Mouse (Mus musculus) myocyte (in vitro differentiated cells): ENCODE results near the gene Bcar3. TPM values are rescaled to one million over a fixed set of nuclear protein-coding genes. Genes with fewer than 3 reads are reported as not detected.

ENCODE experiments used
- H3K27me3 ChIP-seq: one replicate; pipeline ENCODE4 v1.6.1; 2011; ENCODE audit not compliant: control insufficient read depth, insufficient read depth, insufficient read length
- H3K36me3 ChIP-seq: one replicate; pipeline ENCODE4 v1.6.1; 2011; ENCODE audit not compliant: control insufficient read depth, insufficient read depth
- H3K4me2 ChIP-seq: one replicate; pipeline ENCODE4 v1.6.1; 2011; ENCODE audit warnings: low read depth, control low read depth
- H3K4me3 ChIP-seq: one replicate; pipeline ENCODE4 v1.5.1; 2011; ENCODE audit warnings: mild to moderate bottlenecking, control low read depth, moderate library complexity
- H3K79me2 ChIP-seq: one replicate; pipeline ENCODE4 v1.6.1; 2011; ENCODE audit not compliant: control insufficient read depth, insufficient read depth
- H3ac ChIP-seq: one replicate; pipeline ENCODE4 v1.6.1; 2011; ENCODE audit not compliant: control insufficient read depth, insufficient read length
- CEBPB ChIP-seq: IDR thresholded peaks from 2 replicates; pipeline ENCODE4 v1.6.1; 2011; ENCODE audit warnings: mild to moderate bottlenecking, moderate library complexity; ENCODE audit not compliant: poor library complexity, insufficient read depth, severe bottlenecking
- E2F4 ChIP-seq: IDR thresholded peaks from one replicate; pipeline ENCODE4 v1.6.1; 2011; ENCODE audit warnings: mild to moderate bottlenecking, control low read depth, moderate library complexity; ENCODE audit not compliant: insufficient read depth
- MAX ChIP-seq: IDR thresholded peaks from one replicate; pipeline ENCODE4 v1.6.1; 2011; ENCODE audit warnings: low read depth, mild to moderate bottlenecking, control low read depth
- MYOG ChIP-seq, 3 experiments: IDR thresholded peaks; one replicate each; pipeline ENCODE4 v1.6.1; 2011; ENCODE audit warnings: control low read depth in 2 of 3, low read depth in 2 of 3, mild to moderate bottlenecking in 2 of 3; ENCODE audit not compliant: insufficient read length in 2 of 3, control insufficient read depth in 1 of 3, insufficient read depth in 1 of 3
- POLR2A ChIP-seq: IDR thresholded peaks from one replicate; pipeline ENCODE4 v1.6.1; 2011; ENCODE audit warnings: low read depth, mild to moderate bottlenecking, control low read depth, moderate library complexity; ENCODE audit not compliant: insufficient read length
- POLR2AphosphoS2 ChIP-seq: IDR thresholded peaks from one replicate; pipeline ENCODE4 v1.6.1; 2011; ENCODE audit warnings: low read depth, control low read depth; ENCODE audit not compliant: insufficient read length
- REST ChIP-seq: IDR thresholded peaks from one replicate; pipeline ENCODE4 v1.6.1; 2011; ENCODE audit warnings: mild to moderate bottlenecking, control low read depth, moderate library complexity; ENCODE audit not compliant: insufficient read depth, insufficient read length
- SRF ChIP-seq: IDR thresholded peaks from one replicate; pipeline ENCODE4 v1.6.1; 2011; ENCODE audit warnings: low read depth; ENCODE audit not compliant: control insufficient read depth, insufficient read length
- TCF3 ChIP-seq: IDR thresholded peaks from one replicate; pipeline ENCODE4 v1.6.1; 2011; ENCODE audit warnings: low read depth, control low read depth; ENCODE audit not compliant: insufficient read length
- USF1 ChIP-seq: IDR thresholded peaks from one replicate; pipeline ENCODE4 v1.6.1; 2011; ENCODE audit warnings: low read depth, mild to moderate bottlenecking, control low read depth, moderate library complexity
- polyA plus RNA-seq: library from polyadenylated mRNA; unstranded; fragments of >200 nt; fragmentation: generic; extraction: Trizol; gene quantifications from one replicate; pipeline ENCODE4 v1.2.1, GENCODE M21; 2012; ENCODE audit warnings: missing spikeins

The Bcar3 gene
- polyA plus RNA-seq, 1 experiment: 21.4 TPM

DNA sequence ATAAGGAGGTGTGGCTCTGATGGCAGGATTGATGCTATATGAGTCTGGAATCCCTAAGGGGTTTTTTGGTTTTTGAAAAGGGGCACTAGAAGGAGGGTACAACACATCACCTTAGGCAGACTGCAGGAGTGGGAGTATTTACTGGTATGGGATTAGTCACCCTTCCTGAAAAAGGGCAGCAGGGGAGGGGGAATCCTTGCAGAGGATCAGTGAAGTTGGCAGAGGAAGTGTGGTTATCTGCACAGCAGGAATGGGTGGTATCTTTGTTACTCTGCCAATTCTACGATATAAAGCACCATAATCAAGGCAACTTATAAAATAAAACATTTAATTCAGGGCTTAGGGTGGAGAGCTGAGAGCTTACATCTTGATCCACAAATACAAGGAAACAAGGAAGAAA is 281.0 kb downstream of the Bcar3 start:
- H3ac ChIP-seq: no peak overlapping the region
- H3K4me2 ChIP-seq: no peak overlapping the region
- no peaks in the 10 kb centered on the region for H3K27me3 ChIP-seq
- H3K36me3 ChIP-seq: no peaks in the 10 kb centered on the region
- peaks cover 32% of the 10 kb centered on the region for H3K79me2 ChIP-seq
- H3K4me3 ChIP-seq: no peak overlapping the region
- TF ChIP-seq MAX (no peak), POLR2A (no peak), SRF (no peak), USF1 (no peak), CEBPB (no peak), TCF3 (no peak), REST (no peak), E2F4 (no peak), POLR2AphosphoS2 (no peak), MYOG (IDR thresholded peaks at IDR 0.05; ENCODE audit: control insufficient read depth in 1 of 3, insufficient read depth in 1 of 3, insufficient read length in 2 of 3, low read depth in 2 of 3) (no peak)

DNA sequence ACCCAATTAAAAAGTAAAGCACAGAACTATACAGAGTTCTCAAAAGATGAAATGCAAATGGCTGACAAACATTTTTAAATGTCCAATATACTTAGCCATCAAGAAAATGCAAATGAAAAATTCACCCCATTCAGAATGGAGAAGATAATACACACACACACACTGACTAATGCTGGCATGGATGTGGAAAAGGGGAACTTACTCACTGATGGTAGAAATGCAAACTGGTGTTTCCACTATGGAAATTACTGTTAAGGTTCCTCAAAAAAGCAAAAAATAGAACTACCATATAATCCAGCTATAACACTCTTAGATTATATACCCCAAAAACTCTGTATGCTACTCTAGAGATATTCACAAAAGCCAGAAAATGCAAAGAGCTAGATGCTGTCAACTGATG is 283.4 kb downstream of the Bcar3 start:
- no peaks in the 10 kb centered on the region for H3K27me3 ChIP-seq
- no peak overlapping the region for H3ac ChIP-seq
- no peak overlapping the region for H3K4me2 ChIP-seq
- no peak for TF ChIP-seq POLR2A
- no peak overlapping the region for H3K4me3 ChIP-seq
- no peaks in the 10 kb centered on the region for H3K36me3 ChIP-seq
- peaks cover 27% of the 10 kb centered on the region for H3K79me2 ChIP-seq

Other genes starting within 250 kb of the Bcar3 start
- gene Abca4, start 249.7 kb upstream of the Bcar3 start, polyA plus RNA-seq: 1.7 TPM
- gene Gclm, start 48.6 kb upstream of the Bcar3 start, polyA plus RNA-seq: 23.2 TPM
- 18.5 TPM for gene Dnttip2, start 19.7 kb upstream of the Bcar3 start, polyA plus RNA-seq